Mouse (Mus musculus) lung, adult 2 months (tissue): ENCODE measurements around the gene Gm10964.

Source experiments
- CTCF ChIP-seq: fragments of 200-500 bp; IDR thresholded peaks from 2 replicates; pipeline ENCODE4 v1.5.1; 2011; ENCODE audit warnings: mild to moderate bottlenecking, low read length, control low read depth; ENCODE audit not compliant: insufficient read depth
- POLR2A ChIP-seq: fragments of 200-500 bp; IDR thresholded peaks from 2 replicates; pipeline ENCODE4 v1.6.1; 2011; ENCODE audit warnings: low read depth, mild to moderate bottlenecking, control low read depth, low read length, borderline replicate concordance; ENCODE audit errors: extremely low read depth

DNA sequence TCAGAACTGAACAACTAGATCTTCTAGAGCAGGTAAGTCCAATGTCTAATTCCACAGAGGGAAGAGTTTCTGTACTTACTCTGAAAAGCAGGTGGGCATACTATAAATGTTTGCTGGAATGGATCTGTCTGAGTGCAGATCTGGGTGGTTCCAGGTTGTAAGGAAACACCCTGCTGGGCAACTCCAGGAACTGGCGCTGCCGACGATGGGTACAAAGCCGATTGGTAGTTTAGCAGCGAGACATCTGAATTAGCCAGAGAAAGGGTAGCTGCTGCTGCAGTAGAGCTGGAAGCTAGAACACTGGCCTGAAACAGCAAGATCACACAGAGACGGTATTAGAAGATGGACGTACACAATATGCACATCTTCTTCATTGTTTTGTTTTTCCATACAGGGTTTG, 19.3 kb downstream of the Gm10964 start:
- TF ChIP-seq CTCF: no peak
- no peak for TF ChIP-seq POLR2A
